In genomic region chr2:50405932-50406331, GRCm38 (mm10) we compare ENCODE assay signal across 22 mouse cellular contexts.
DNase-seq lines count a peak whose midpoint lies in the region; ATAC-seq lines count a peak whose summit lies in the region.
"Had no signal": no experiment of that assay in that cellular context is flagged by ENCODE, and none has a peak within 500 bp of the region (broad histone marks: within the 10 kb centered on the region; RNA-seq: fewer than 3 reads in every experiment).

No protein-coding gene starts in this region.

- no peaks in the 10 kb centered on the region for H3K36me3 ChIP-seq in hindbrain, embryonic 10.5 days
- no peaks in the 10 kb centered on the region for H3K36me3 ChIP-seq in hindbrain, embryonic 14.5 days (replicated peaks; ENCODE audit: control insufficient read depth, insufficient read depth)
- no peaks in the 10 kb centered on the region for H3K36me3 ChIP-seq in midbrain, embryonic 14.5 days (ENCODE audit: control insufficient read depth, insufficient read depth, low read length)
- H3K36me3 ChIP-seq: embryonic facial prominence, embryonic 12.5 days; heart, embryonic 10.5 days; limb, embryonic 15.5 days; neural tube, embryonic 13.5 days had no signal

- 0 out of 2 replicates have a peak, but pooled peaks cover 7% of the 10 kb centered on the region for H3K4me1 ChIP-seq in hindbrain, embryonic 10.5 days (replicated peaks)
- no peaks in the 10 kb centered on the region for H3K4me1 ChIP-seq in hindbrain, embryonic 14.5 days (replicated peaks; ENCODE audit: control insufficient read depth, insufficient read depth, low read length)
- H3K4me1 ChIP-seq in midbrain, embryonic 14.5 days (ENCODE audit: control insufficient read depth, insufficient read depth, low read length) = no peaks in the 10 kb centered on the region
- H3K4me1 ChIP-seq: embryonic facial prominence, embryonic 12.5 days; heart, embryonic 10.5 days; limb, embryonic 15.5 days; neural tube, embryonic 13.5 days had no signal

- no peaks in the 10 kb centered on the region for H3K27me3 ChIP-seq in hindbrain, embryonic 10.5 days (ENCODE audit: insufficient read depth, poor library complexity, severe bottlenecking)
- no peaks in the 10 kb centered on the region for H3K27me3 ChIP-seq in hindbrain, embryonic 14.5 days (ENCODE audit: control insufficient read depth, insufficient read depth, low read length)
- no peaks in the 10 kb centered on the region for H3K27me3 ChIP-seq in midbrain, embryonic 14.5 days (ENCODE audit: control insufficient read depth, insufficient read depth, low read length)
- H3K27me3 ChIP-seq: embryonic facial prominence, embryonic 12.5 days; limb, embryonic 15.5 days; neural tube, embryonic 13.5 days had no signal

- no peak overlapping the region for H3K9ac ChIP-seq in hindbrain, embryonic 14.5 days
- H3K9ac ChIP-seq in midbrain, embryonic 14.5 days (replicated peaks; ENCODE audit: low read length) = no peak overlapping the region
- H3K9ac ChIP-seq: embryonic facial prominence, embryonic 12.5 days; limb, embryonic 15.5 days; neural tube, embryonic 13.5 days had no signal

- no peaks in the 10 kb centered on the region for H3K9me3 ChIP-seq in hindbrain, embryonic 10.5 days
- no peaks in the 10 kb centered on the region for H3K9me3 ChIP-seq in hindbrain, embryonic 14.5 days (ENCODE audit: control insufficient read depth, low read length)
- H3K9me3 ChIP-seq in midbrain, embryonic 14.5 days (ENCODE audit: control insufficient read depth, low read length) = no peaks in the 10 kb centered on the region
- H3K9me3 ChIP-seq: embryonic facial prominence, embryonic 12.5 days; heart, embryonic 10.5 days; limb, embryonic 15.5 days; neural tube, embryonic 13.5 days had no signal

- no peak overlapping the region for H3K4me3 ChIP-seq in hindbrain, embryonic 10.5 days
- H3K4me3 ChIP-seq in hindbrain, embryonic 14.5 days (replicated peaks; ENCODE audit: low read length) = no peak overlapping the region
- H3K4me3 ChIP-seq in midbrain, embryonic 14.5 days (replicated peaks; ENCODE audit: low read depth, low read length) = no peak overlapping the region
- H3K4me3 ChIP-seq: embryonic facial prominence, embryonic 12.5 days; erythroblast, embryonic 14.5 days; heart, embryonic 10.5 days; limb, embryonic 15.5 days; myocyte; neural tube, embryonic 13.5 days had no signal

- no peak for ATAC-seq in hindbrain, embryonic 14.5 days (ENCODE audit: low FRiP score)
- no peak for ATAC-seq in midbrain, embryonic 14.5 days (ENCODE audit: low FRiP score, low TSS enrichment)

- peak overlapping the region; percentile 35; the same call in 1 of the 2 replicates for H3K27ac ChIP-seq in hindbrain, embryonic 10.5 days
- H3K27ac ChIP-seq in hindbrain, embryonic 14.5 days = no peak overlapping the region
- H3K27ac ChIP-seq in midbrain, embryonic 14.5 days (replicated peaks; ENCODE audit: low read depth, low read length) = no peak overlapping the region
- H3K27ac ChIP-seq: embryonic facial prominence, embryonic 12.5 days; heart, embryonic 10.5 days; limb, embryonic 15.5 days; neural tube, embryonic 13.5 days had no signal

- no peak for DNase-seq in hindbrain, embryonic 10.5 days (ENCODE audit: low spot score)
- DNase-seq in hindbrain, embryonic 14.5 days (ENCODE audit: low spot score) = no peak
- DNase-seq in 3T3-L1 (ENCODE audit: low read depth, low spot score) = peak; percentile 22
- DNase-seq in Muller cell, postnatal 12 days (ENCODE audit: inconsistent ontology term) = peak; percentile 84
- peak; percentile 13 for DNase-seq in midbrain, embryonic 14.5 days
- no peak for DNase-seq in embryo, embryonic 11 days
- DNase-seq in gastrocnemius, adult 8-10 months (ENCODE audit: low spot score in 2 of 2) = no peak
- DNase-seq: adrenal gland, postnatal 10 days; cerebellum, adult 2 months; cerebellum, postnatal 36 days; gastrocnemius, postnatal 10 days; heart, postnatal 4 days; kidney, adult 11 months; kidney, postnatal 4 days; lung, postnatal 4 days; spleen, adult 18-20 months had no signal

- H3K4me2 ChIP-seq in hindbrain, embryonic 14.5 days (replicated peaks) = no peak overlapping the region
- no peak overlapping the region for H3K4me2 ChIP-seq in midbrain, embryonic 14.5 days (ENCODE audit: low read length)
- H3K4me2 ChIP-seq: embryonic facial prominence, embryonic 12.5 days; limb, embryonic 15.5 days; neural tube, embryonic 13.5 days had no signal

- WGBS in hindbrain, embryonic 10.5 days = 57% methylated on average over 4 of the region's 4 CpGs
- WGBS in hindbrain, embryonic 14.5 days = 46% methylated on average over 4 of the region's 4 CpGs
- WGBS in midbrain, embryonic 14.5 days = 25% methylated on average over 4 of the region's 4 CpGs

Comparison
In these comparisons a context has a peak if more than half of its experiments do, and no peak if none do; other contexts are left out.
1. DNase-seq: peak in 3T3-L1 (single experiment), Muller cell, postnatal 12 days (single experiment) and midbrain, embryonic 14.5 days (single experiment); none in hindbrain, embryonic 10.5 days (single experiment), hindbrain, embryonic 14.5 days (single experiment), embryo, embryonic 11 days (single experiment) and gastrocnemius, adult 8-10 months (0 of 2).